Comparison of ENCODE assay signal across 7 mouse cellular contexts in the genomic region with DNA sequence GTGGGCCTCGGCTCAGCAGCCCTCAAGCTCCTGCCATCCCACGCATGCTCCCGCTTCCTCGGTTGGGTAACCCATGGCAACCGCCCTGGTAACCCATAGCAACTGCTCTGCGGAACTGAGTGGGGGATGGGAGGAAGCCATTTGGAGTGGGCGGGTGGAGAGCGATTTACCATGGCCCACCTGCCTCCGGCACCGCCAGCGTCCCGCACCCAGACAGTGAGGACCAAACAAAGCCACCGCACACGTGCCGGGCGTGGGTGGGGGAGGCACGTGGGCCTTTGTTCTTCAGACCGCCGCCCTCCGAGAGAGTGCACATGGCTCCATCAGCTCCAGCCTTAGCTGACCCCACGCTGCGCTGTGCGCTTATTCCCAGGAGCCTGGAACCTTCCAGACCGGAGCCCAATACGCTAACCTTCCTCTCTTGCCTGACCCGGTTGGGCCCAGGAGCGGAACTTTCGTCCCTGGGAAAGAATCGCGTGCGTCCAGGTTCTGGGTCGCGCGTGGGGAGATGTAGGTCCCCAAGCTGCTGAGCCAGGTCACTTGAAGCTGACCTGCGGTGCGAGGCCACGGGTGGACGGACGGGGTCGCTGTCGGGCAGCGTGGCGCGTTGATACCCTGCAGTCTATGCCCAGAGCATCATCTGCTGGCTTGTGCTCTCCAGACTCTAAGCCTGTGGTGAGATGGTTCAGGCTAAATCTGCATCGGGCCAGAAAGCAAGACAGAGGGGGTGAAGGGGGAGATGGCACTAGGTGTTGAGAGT.
DNase-seq lines count a peak whose midpoint lies in the region; ATAC-seq and TF ChIP-seq lines count a peak whose summit lies in the region.

No protein-coding gene starts in this region.

- WGBS in forebrain, embryonic 10.5 days, result 1% methylated on average over 45 of the region's 45 CpGs
- 1% methylated on average over 45 of the region's 45 CpGs for WGBS in heart, embryonic 14.5 days
- WGBS in kidney, postnatal 0 days, result 2% methylated on average over 45 of the region's 45 CpGs
- 67% methylated on average over 45 of the region's 45 CpGs for WGBS in liver, adult 2 months

- H3K4me2 ChIP-seq in heart, embryonic 14.5 days (ENCODE audit: low read length), result peak overlapping the region; percentile 98
- peak overlapping the region; percentile 75 for H3K4me2 ChIP-seq in kidney, postnatal 0 days (ENCODE audit: low read length)
- peak overlapping the region; percentile 42 for H3K4me2 ChIP-seq in myocyte (ENCODE audit: low read depth)

- H3K27me3 ChIP-seq in forebrain, embryonic 10.5 days (ENCODE audit: poor library complexity, severe bottlenecking), result no peaks in the 10 kb centered on the region
- no peaks in the 10 kb centered on the region for H3K27me3 ChIP-seq in heart, embryonic 14.5 days (ENCODE audit: control insufficient read depth, insufficient read depth, low read length)
- H3K27me3 ChIP-seq in kidney, postnatal 0 days (ENCODE audit: insufficient read depth, low read length), result no peaks in the 10 kb centered on the region
- no peaks in the 10 kb centered on the region for H3K27me3 ChIP-seq in liver, adult 2 months (ENCODE audit: control insufficient read depth, insufficient read depth, low read length)
- no peaks in the 10 kb centered on the region for H3K27me3 ChIP-seq in myocyte (ENCODE audit: control insufficient read depth, insufficient read depth, insufficient read length)

- peak; percentile 69 for ATAC-seq in heart, embryonic 14.5 days (ENCODE audit: insufficient number of reproducible peaks, insufficient read depth, low FRiP score, low read depth)
- ATAC-seq in kidney, postnatal 0 days (replicated peaks; ENCODE audit: low FRiP score, low read depth), result peak; percentile 82

- peak; percentile 85 for TF ChIP-seq CTCF in kidney, postnatal 0 days (IDR thresholded peaks at IDR 0.05; ENCODE audit: low read depth)
- TF ChIP-seq CTCF in liver, adult 2 months (IDR thresholded peaks at IDR 0.05; ENCODE audit: low read depth, low read length), result peak; percentile 68

- peak overlapping the region; percentile 73 for H3K9ac ChIP-seq in heart, embryonic 14.5 days (ENCODE audit: low read length)
- no peak overlapping the region; the same call in 1 of the 2 replicates for H3K9ac ChIP-seq in kidney, postnatal 0 days (ENCODE audit: low read depth, low read length)
- no peak overlapping the region for H3K9ac ChIP-seq in liver, adult 2 months (ENCODE audit: low read depth, low read length)

- H3K9me3 ChIP-seq in forebrain, embryonic 10.5 days, result no peaks in the 10 kb centered on the region
- H3K9me3 ChIP-seq in heart, embryonic 14.5 days (ENCODE audit: control insufficient read depth, low read length), result no peaks in the 10 kb centered on the region
- no peaks in the 10 kb centered on the region for H3K9me3 ChIP-seq in kidney, postnatal 0 days (replicated peaks; ENCODE audit: low read length)

- no peak for TF ChIP-seq POLR2A in liver, adult 2 months (IDR thresholded peaks at IDR 0.05; ENCODE audit: extremely low read depth, insufficient read depth, low read length)
- no peak for TF ChIP-seq POLR2A in myocyte (IDR thresholded peaks at IDR 0.05; ENCODE audit: insufficient read length, low read depth)

- H3K79me2 ChIP-seq in liver, adult 2 months (ENCODE audit: control insufficient read depth, insufficient read depth, low read length), result no peaks in the 10 kb centered on the region
- no peaks in the 10 kb centered on the region for H3K79me2 ChIP-seq in myocyte (ENCODE audit: control insufficient read depth, insufficient read depth)

- peak; percentile 89 for DNase-seq in forebrain, embryonic 10.5 days (ENCODE audit: extremely low spot score, low spot score)
- DNase-seq in kidney, postnatal 0 days (ENCODE audit: low spot score), result peak; percentile 80
- DNase-seq in liver, adult 2 months (ENCODE audit: extremely low read depth, low read depth, low spot score), result no peak
- DNase-seq in spleen, postnatal 36 days (ENCODE audit: low spot score in 2 of 2), result peak; percentile 33 to 35

- H3K27ac ChIP-seq in brown adipose tissue, adult 24 weeks (replicated peaks; ENCODE audit: low read depth, low read length), result no peak overlapping the region; the same call in 1 of the 2 replicates
- H3K27ac ChIP-seq in forebrain, embryonic 10.5 days, result peak overlapping the region; percentile 95
- H3K27ac ChIP-seq in heart, embryonic 14.5 days (replicated peaks in 1 of 2; ENCODE audit: control insufficient read depth in 1 of 2, insufficient read depth in 1 of 2, low read depth in 2 of 2, low read length in 2 of 2), result no peak overlapping the region
- H3K27ac ChIP-seq in kidney, postnatal 0 days, result peak overlapping the region; percentile 65; the same call in 1 of the 2 replicates
- H3K27ac ChIP-seq in liver, adult 2 months (replicated peaks; ENCODE audit: insufficient read depth, low read depth, low read length), result no peak overlapping the region

- H3K36me3 ChIP-seq in forebrain, embryonic 10.5 days (replicated peaks), result no peaks in the 10 kb centered on the region
- peaks cover 11% of the 10 kb centered on the region; the same call in 1 of the 2 replicates for H3K36me3 ChIP-seq in heart, embryonic 14.5 days (ENCODE audit: control insufficient read depth, insufficient read depth, low read length)
- no peaks in the 10 kb centered on the region for H3K36me3 ChIP-seq in kidney, postnatal 0 days (ENCODE audit: insufficient read depth, low read length)
- peaks cover 19% of the 10 kb centered on the region for H3K36me3 ChIP-seq in liver, adult 2 months (ENCODE audit: control insufficient read depth, insufficient read depth, low read length)
- no peaks in the 10 kb centered on the region for H3K36me3 ChIP-seq in myocyte (ENCODE audit: control insufficient read depth, insufficient read depth)

- H3K4me3 ChIP-seq in brown adipose tissue, adult 24 weeks (ENCODE audit: insufficient read depth, low read depth, low read length), result peak overlapping the region; percentile 19
- peak overlapping the region; percentile 64 for H3K4me3 ChIP-seq in forebrain, embryonic 10.5 days
- H3K4me3 ChIP-seq in heart, embryonic 14.5 days (ENCODE audit: control insufficient read depth in 1 of 2, insufficient read depth in 1 of 2, low read depth in 1 of 2, low read length in 2 of 2), result peak overlapping the region; percentile 49 to 56
- H3K4me3 ChIP-seq in kidney, postnatal 0 days (replicated peaks; ENCODE audit: low read depth, low read length), result peak overlapping the region; percentile 36
- no peak overlapping the region; the same call in 1 of the 2 replicates for H3K4me3 ChIP-seq in liver, adult 2 months (ENCODE audit: insufficient read depth, low read depth, low read length)
- no peak overlapping the region for H3K4me3 ChIP-seq in myocyte

- H3ac ChIP-seq in myocyte (ENCODE audit: control insufficient read depth, insufficient read length), result no peak overlapping the region

- H3K4me1 ChIP-seq in brown adipose tissue, adult 24 weeks (ENCODE audit: control insufficient read depth, insufficient read depth, insufficient read length, low read length), result no peaks in the 10 kb centered on the region
- peaks cover 51% of the 10 kb centered on the region for H3K4me1 ChIP-seq in forebrain, embryonic 10.5 days
- peaks cover 6 to 10% of the 10 kb centered on the region in 2 experiments; a peak in 3 of 4 replicates for H3K4me1 ChIP-seq in heart, embryonic 14.5 days (ENCODE audit: control insufficient read depth in 2 of 2, insufficient read depth in 2 of 2, low read length in 2 of 2)
- H3K4me1 ChIP-seq in kidney, postnatal 0 days (replicated peaks; ENCODE audit: insufficient read depth, low read length), result no peaks in the 10 kb centered on the region; the same call in none of the 2 replicates
- H3K4me1 ChIP-seq in liver, adult 2 months (ENCODE audit: control insufficient read depth, insufficient read depth, low read length), result no peaks in the 10 kb centered on the region

TF ChIP-seq in myocyte, 11 proteins besides CTCF, POLR2A, EP300 and RAD21:
- TF ChIP-seq REST (IDR thresholded peaks at IDR 0.05; ENCODE audit: insufficient read depth, insufficient read length) (no peak), MYOG (IDR thresholded peaks at IDR 0.05; ENCODE audit: control insufficient read depth in 1 of 3, insufficient read depth in 1 of 3, insufficient read length in 2 of 3, low read depth in 2 of 3) (no peak), SRF (IDR thresholded peaks at IDR 0.05; ENCODE audit: control insufficient read depth, insufficient read length, low read depth) (no peak), POLR2AphosphoS2 (IDR thresholded peaks at IDR 0.05; ENCODE audit: insufficient read length, low read depth) (no peak), TCF3 (IDR thresholded peaks at IDR 0.05; ENCODE audit: insufficient read length, low read depth) (no peak), USF1 (IDR thresholded peaks at IDR 0.05; ENCODE audit: low read depth) (no peak), TCF12 (IDR thresholded peaks at IDR 0.05; ENCODE audit: insufficient read depth, poor library complexity, severe bottlenecking) (no peak), MAX (IDR thresholded peaks at IDR 0.05; ENCODE audit: low read depth) (no peak), MYOD1 (IDR thresholded peaks at IDR 0.05; ENCODE audit: control insufficient read depth in 1 of 3, insufficient read length in 2 of 3, low read depth in 2 of 3) (no peak), CEBPB (IDR thresholded peaks at IDR 0.05; ENCODE audit: insufficient read depth, poor library complexity, severe bottlenecking) (no peak), E2F4 (IDR thresholded peaks at IDR 0.05; ENCODE audit: insufficient read depth) (no peak)

Comparison
In these comparisons a context has a peak if more than half of its experiments do, and no peak if none do; other contexts are left out.
1. H3K27ac ChIP-seq: peak in forebrain, embryonic 10.5 days (single experiment) and kidney, postnatal 0 days (single experiment); none in brown adipose tissue, adult 24 weeks (single experiment), heart, embryonic 14.5 days (0 of 2) and liver, adult 2 months (single experiment).
2. H3K4me3 ChIP-seq: peak in brown adipose tissue, adult 24 weeks (single experiment), forebrain, embryonic 10.5 days (single experiment), heart, embryonic 14.5 days (2 of 2) and kidney, postnatal 0 days (single experiment); none in liver, adult 2 months (single experiment) and myocyte (single experiment).
3. H3K4me2 ChIP-seq: peak in every context shown above with its lines; median percentile 98 in heart, embryonic 14.5 days; 75 in kidney, postnatal 0 days; 42 in myocyte.